Mouse (Mus musculus) heart, embryonic 10.5 days (tissue): ENCODE data around the gene Tex22. TPM values are rescaled to one million over a fixed set of nuclear protein-coding genes. Genes with fewer than 3 reads are reported as not detected.

Source experiments
- DNase-seq: peaks from one replicate; pipeline ENCODE4 v3.0.0-alpha.2; 2017; ENCODE audit warnings: low spot score
- H3K27ac ChIP-seq: fragments of 300-500 bp; sonication (generic); 2 replicates; pipeline ENCODE4 v1.5.1; 2016; ENCODE audit warnings: mild to moderate bottlenecking
- H3K27me3 ChIP-seq: fragments of 300-500 bp; sonication (generic); 2 replicates; pipeline ENCODE4 v1.6.1; 2016; ENCODE audit warnings: mild to moderate bottlenecking; ENCODE audit not compliant: poor library complexity, insufficient read depth, severe bottlenecking
- H3K36me3 ChIP-seq: fragments of 300-500 bp; sonication (generic); 2 replicates; pipeline ENCODE4 v1.6.1; 2016; ENCODE audit warnings: mild to moderate bottlenecking, moderate library complexity
- H3K4me1 ChIP-seq: fragments of 300-500 bp; sonication (generic); 2 replicates; pipeline ENCODE4 v1.6.1; 2016; ENCODE audit warnings: mild to moderate bottlenecking
- H3K4me3 ChIP-seq: fragments of 300-500 bp; sonication (generic); 2 replicates; pipeline ENCODE4 v1.5.1; 2016; ENCODE audit warnings: mild to moderate bottlenecking, moderate library complexity
- H3K9me3 ChIP-seq: fragments of 300-500 bp; sonication (generic); 2 replicates; pipeline ENCODE4 v1.6.1; 2016; ENCODE audit warnings: mild to moderate bottlenecking, moderate library complexity
- WGBS: fragments of 180-500 bp; shearing (Covaris S2); methylation state at CpG from one replicate; pipeline ENCODE4 v1.1.7; 2016; 5-methylcytosine and 5-hydroxymethylcytosine counted together
- polyA plus RNA-seq: library from polyadenylated mRNA; unstranded; fragments of >200 nt; fragmentation: Nextera tagmentation; extraction: Ambion mirVana; gene quantifications from 2 replicates; pipeline ENCODE4 v1.2.1, GENCODE M21; 2016

The Tex22 gene
- not detected in 2 replicates for polyA plus RNA-seq

GRCm38 (mm10) chr12:113074329-113075062, at the start of gene Tex22:
Gene Tex22 (plus strand): TSS chr12:113074502.
- WGBS, result 5% methylated on average over 32 of the region's 32 CpGs
- peak within 1 kb of the TSS; percentile 67 for H3K4me3 ChIP-seq
- H3K9me3 ChIP-seq, result no peaks in the 10 kb centered on the region
- H3K36me3 ChIP-seq, result peaks cover 25% of the 10 kb centered on the region
- peak; percentile 91 for DNase-seq
- peak within 1 kb of the TSS; percentile 92 for H3K27ac ChIP-seq
- H3K27me3 ChIP-seq, result no peaks in the 10 kb centered on the region
- peaks cover 21% of the 10 kb centered on the region for H3K4me1 ChIP-seq

GRCm38 (mm10) chr12:113026557-113026956, 47.7 kb upstream of the Tex22 start:
- H3K27me3 ChIP-seq, result no peaks in the 10 kb centered on the region
- no peak overlapping the region for H3K27ac ChIP-seq
- 94% methylated on average over 1 of the region's 1 CpGs for WGBS
- no peak overlapping the region for H3K4me3 ChIP-seq
- H3K36me3 ChIP-seq, result peaks cover 22% of the 10 kb centered on the region; the same call in 1 of the 2 replicates
- DNase-seq, result no peak
- peaks cover 53% of the 10 kb centered on the region for H3K4me1 ChIP-seq
- H3K9me3 ChIP-seq, result no peaks in the 10 kb centered on the region

- Histone ChIP-seq H3K4me3 (no peak overlapping the region), H3K27ac (peak overlapping the region; percentile 72), H3K4me1 (peaks cover 62% of the 10 kb centered on the region), H3K27me3 (no peaks in the 10 kb centered on the region), H3K36me3 (peaks cover 20% of the 10 kb centered on the region; the same call in 1 of the 2 replicates), H3K9me3 (no peaks in the 10 kb centered on the region)
- 92% methylated on average over 2 of the region's 2 CpGs for WGBS
- DNase-seq, result no peak
These were observed 46.8 kb upstream of the Tex22 start for GRCm38 (mm10) chr12:113027495-113027894.

GRCm38 (mm10) chr12:113028067-113028466, 46.2 kb upstream of the Tex22 start:
- Histone ChIP-seq H3K27ac (peak overlapping the region; percentile 72), H3K27me3 (no peaks in the 10 kb centered on the region), H3K4me1 (peaks cover 64% of the 10 kb centered on the region), H3K9me3 (no peaks in the 10 kb centered on the region), H3K4me3 (no peak overlapping the region), H3K36me3 (peaks cover 20% of the 10 kb centered on the region; the same call in 1 of the 2 replicates)
- WGBS, result 47% methylated on average over 5 of the region's 5 CpGs
- DNase-seq, result no peak

- Histone ChIP-seq H3K27me3 (no peaks in the 10 kb centered on the region), H3K36me3 (peaks cover 20% of the 10 kb centered on the region; the same call in 1 of the 2 replicates), H3K4me3 (no peak overlapping the region), H3K27ac (peak overlapping the region; percentile 72; the same call in 1 of the 2 replicates), H3K4me1 (peaks cover 64% of the 10 kb centered on the region), H3K9me3 (no peaks in the 10 kb centered on the region)
- WGBS, result 85% methylated on average over 9 of the region's 9 CpGs
- DNase-seq, result no peak
These were observed 45.4 kb upstream of the Tex22 start for GRCm38 (mm10) chr12:113028898-113029297.

- H3K27me3 ChIP-seq, result no peaks in the 10 kb centered on the region
- no peak for DNase-seq
- WGBS, result 71% methylated on average over 4 of the region's 4 CpGs
- H3K4me3 ChIP-seq, result no peak overlapping the region
- H3K9me3 ChIP-seq, result no peaks in the 10 kb centered on the region
- peaks cover 17% of the 10 kb centered on the region; the same call in 1 of the 2 replicates for H3K36me3 ChIP-seq
- H3K4me1 ChIP-seq, result peaks cover 73% of the 10 kb centered on the region
- no peak overlapping the region for H3K27ac ChIP-seq
These were observed 44.3 kb upstream of the Tex22 start for GRCm38 (mm10) chr12:113030046-113030445.

- 69% methylated on average over 9 of the region's 9 CpGs for WGBS
- H3K4me1 ChIP-seq, result peaks cover 77% of the 10 kb centered on the region
These were observed 43.3 kb upstream of the Tex22 start for GRCm38 (mm10) chr12:113030993-113031392.

GRCm38 (mm10) chr12:113031441-113031840, 42.9 kb upstream of the Tex22 start:
- 85% methylated on average over 6 of the region's 6 CpGs for WGBS
- DNase-seq, result no peak
- H3K9me3 ChIP-seq, result no peaks in the 10 kb centered on the region
- H3K4me1 ChIP-seq, result peaks cover 80% of the 10 kb centered on the region
- H3K27me3 ChIP-seq, result no peaks in the 10 kb centered on the region
- peak overlapping the region; percentile 31; the same call in 1 of the 2 replicates for H3K27ac ChIP-seq
- H3K4me3 ChIP-seq, result no peak overlapping the region
- peaks cover 6% of the 10 kb centered on the region; the same call in 1 of the 2 replicates for H3K36me3 ChIP-seq

More at GRCm38 (mm10) chr12:113030993-113031392, 43.3 kb upstream of the Tex22 start:
- Histone ChIP-seq H3K27ac (peak overlapping the region; percentile 31; the same call in 1 of the 2 replicates), H3K9me3 (no peaks in the 10 kb centered on the region), H3K27me3 (no peaks in the 10 kb centered on the region), H3K4me3 (no peak overlapping the region), H3K36me3 (peaks cover 8% of the 10 kb centered on the region; the same call in 1 of the 2 replicates)
- DNase-seq, result no peak

GRCm38 (mm10) chr12:113032296-113033250, 41.7 kb upstream of the Tex22 start:
- 73% methylated on average over 11 of the region's 11 CpGs for WGBS

GRCm38 (mm10) chr12:113035093-113035492, 39.2 kb upstream of the Tex22 start:
- no peak for DNase-seq
- no peak overlapping the region for H3K27ac ChIP-seq

More at GRCm38 (mm10) chr12:113032296-113033250, 41.7 kb upstream of the Tex22 start:
- Histone ChIP-seq H3K36me3 (peaks cover 6% of the 10 kb centered on the region; the same call in 1 of the 2 replicates), H3K27ac (peak overlapping the region; percentile 24; the same call in 1 of the 2 replicates), H3K27me3 (no peaks in the 10 kb centered on the region), H3K9me3 (no peaks in the 10 kb centered on the region), H3K4me1 (peaks cover 74% of the 10 kb centered on the region), H3K4me3 (no peak overlapping the region)
- DNase-seq, result no peak

GRCm38 (mm10) chr12:113036996-113037395, 37.3 kb upstream of the Tex22 start:
- WGBS, result 86% methylated on average over 4 of the region's 4 CpGs
- H3K27me3 ChIP-seq, result no peaks in the 10 kb centered on the region

More at GRCm38 (mm10) chr12:113035093-113035492, 39.2 kb upstream of the Tex22 start:
- 54% methylated on average over 2 of the region's 2 CpGs for WGBS
- Histone ChIP-seq H3K27me3 (no peaks in the 10 kb centered on the region), H3K36me3 (no peaks in the 10 kb centered on the region), H3K4me3 (no peak overlapping the region), H3K4me1 (peaks cover 57% of the 10 kb centered on the region), H3K9me3 (no peaks in the 10 kb centered on the region)

GRCm38 (mm10) chr12:113038414-113038813, 35.9 kb upstream of the Tex22 start:
- H3K27ac ChIP-seq, result no peak overlapping the region
- no peaks in the 10 kb centered on the region for H3K27me3 ChIP-seq
- peaks cover 33% of the 10 kb centered on the region for H3K4me1 ChIP-seq
- H3K9me3 ChIP-seq, result no peaks in the 10 kb centered on the region
- no peak for DNase-seq
- 85% methylated on average over 4 of the region's 4 CpGs for WGBS
- no peak overlapping the region for H3K4me3 ChIP-seq
- no peaks in the 10 kb centered on the region for H3K36me3 ChIP-seq

More at GRCm38 (mm10) chr12:113036996-113037395, 37.3 kb upstream of the Tex22 start:
- H3K4me3 ChIP-seq, result no peak overlapping the region
- H3K4me1 ChIP-seq, result peaks cover 47% of the 10 kb centered on the region
- H3K27ac ChIP-seq, result no peak overlapping the region
- no peaks in the 10 kb centered on the region for H3K9me3 ChIP-seq
- no peaks in the 10 kb centered on the region for H3K36me3 ChIP-seq
- no peak for DNase-seq
